Mouse (Mus musculus) forebrain, embryonic 11.5 days (tissue): ENCODE results near the gene Krtap16-1. TPM values are rescaled to one million over a fixed set of nuclear protein-coding genes. Genes with fewer than 3 reads are reported as not detected.

Experiments
- ATAC-seq: fragments of 200-750 bp; cut with Nextera tagmentation; replicated peaks from 2 replicates; pipeline ENCODE4 v1.8.0; 2017; ENCODE audit warnings: moderate TSS enrichment; ENCODE audit not compliant: low FRiP score
- DNase-seq: peaks from one replicate; pipeline ENCODE4 v3.0.0-alpha.2; 2017; ENCODE audit warnings: low spot score
- H3K27ac ChIP-seq: fragments of 300-500 bp; sonication (generic); 2 replicates; pipeline ENCODE4 v1.5.1; 2014; ENCODE audit warnings: low read depth, low read length
- H3K27me3 ChIP-seq: fragments of 300-500 bp; sonication (generic); 2 replicates; pipeline ENCODE4 v1.6.1; 2014; ENCODE audit warnings: mild to moderate bottlenecking, low read length, mixed read lengths; ENCODE audit not compliant: control insufficient read depth, insufficient read depth
- H3K36me3 ChIP-seq: fragments of 300-500 bp; sonication (generic); 2 replicates; pipeline ENCODE4 v1.6.1; 2014; ENCODE audit warnings: mild to moderate bottlenecking, low read length, moderate library complexity, mixed read lengths; ENCODE audit not compliant: control insufficient read depth, insufficient read depth
- H3K4me1 ChIP-seq: fragments of 300-500 bp; sonication (generic); replicated peaks from 2 replicates; pipeline ENCODE4 v1.6.1; 2014; ENCODE audit warnings: low read length, mixed read lengths; ENCODE audit not compliant: control insufficient read depth, insufficient read depth
- H3K4me2 ChIP-seq: fragments of 300-500 bp; sonication (generic); 2 replicates; pipeline ENCODE4 v1.6.1; 2014; ENCODE audit warnings: low read depth, mild to moderate bottlenecking, low read length, moderate library complexity, mixed read lengths; ENCODE audit not compliant: severe bottlenecking
- H3K4me3 ChIP-seq: fragments of 300-500 bp; sonication (generic); 2 replicates; pipeline ENCODE4 v1.5.1; 2014; ENCODE audit warnings: low read depth, low read length
- H3K9ac ChIP-seq: fragments of 300-500 bp; sonication (generic); 2 replicates; pipeline ENCODE4 v1.6.1; 2014; ENCODE audit warnings: low read length
- H3K9me3 ChIP-seq: fragments of 300-500 bp; sonication (generic); 2 replicates; pipeline ENCODE4 v1.6.1; 2016; ENCODE audit warnings: low read length, mixed read lengths; ENCODE audit not compliant: control insufficient read depth
- WGBS: fragments of 180-500 bp; shearing (Covaris S2); extraction: QIAGEN DNeasy Blood & Tissue Kit; methylation state at CpG from one replicate; pipeline ENCODE4 v1.1.7; 2014; 5-methylcytosine and 5-hydroxymethylcytosine counted together
- polyA plus RNA-seq: library from polyadenylated mRNA; unstranded; fragments of >200 nt; fragmentation: Nextera tagmentation; extraction: Ambion mirVana; gene quantifications from 2 replicates; pipeline ENCODE4 v1.2.1, GENCODE M21; 2014

Gene Krtap16-1
- polyA plus RNA-seq, 1 experiment from 2014 or later = not detected

GRCm38 (mm10) chr11:100005905-100006304, 19.5 kb upstream of the Krtap16-1 start:
- Histone ChIP-seq H3K36me3 (no peaks in the 10 kb centered on the region), H3K27me3 (no peaks in the 10 kb centered on the region), H3K9me3 (no peaks in the 10 kb centered on the region; the same call in 1 of the 2 replicates), H3K27ac (no peak overlapping the region), H3K4me2 (no peak overlapping the region), H3K4me3 (no peak overlapping the region), H3K9ac (no peak overlapping the region), H3K4me1 (no peaks in the 10 kb centered on the region)
- ATAC-seq (no peak), DNase-seq (no peak)
- WGBS = 89% methylated on average over 8 of the region's 8 CpGs

GRCm38 (mm10) chr11:100004846-100005245, 18.4 kb upstream of the Krtap16-1 start:
- WGBS = 30% methylated on average over 6 of the region's 6 CpGs
- H3K4me1 ChIP-seq = no peaks in the 10 kb centered on the region
- no peak overlapping the region for H3K27ac ChIP-seq
- DNase-seq (no peak), ATAC-seq (no peak)
- H3K36me3 ChIP-seq = no peaks in the 10 kb centered on the region
- no peak overlapping the region for H3K9ac ChIP-seq
- H3K9me3 ChIP-seq = no peaks in the 10 kb centered on the region; the same call in 1 of the 2 replicates
- no peak overlapping the region for H3K4me3 ChIP-seq
- H3K27me3 ChIP-seq = no peaks in the 10 kb centered on the region
- no peak overlapping the region for H3K4me2 ChIP-seq

- WGBS = 91% methylated on average over 7 of the region's 7 CpGs
- Histone ChIP-seq H3K9me3 (no peaks in the 10 kb centered on the region; the same call in 1 of the 2 replicates), H3K4me2 (no peak overlapping the region), H3K4me3 (no peak overlapping the region), H3K27me3 (no peaks in the 10 kb centered on the region), H3K27ac (no peak overlapping the region), H3K36me3 (no peaks in the 10 kb centered on the region), H3K4me1 (no peaks in the 10 kb centered on the region), H3K9ac (no peak overlapping the region)
- ATAC-seq = no peak
- no peak for DNase-seq
Measured at GRCm38 (mm10) chr11:99999091-99999490, 12.7 kb upstream of the Krtap16-1 start.

GRCm38 (mm10) chr11:99994384-99994661, 7.9 kb upstream of the Krtap16-1 start:
- no peaks in the 10 kb centered on the region for H3K9me3 ChIP-seq
- no peak overlapping the region for H3K27ac ChIP-seq
- ATAC-seq = no peak
- H3K4me1 ChIP-seq = no peaks in the 10 kb centered on the region
- no peaks in the 10 kb centered on the region for H3K27me3 ChIP-seq
- H3K36me3 ChIP-seq = no peaks in the 10 kb centered on the region
- WGBS = 80% methylated on average over 4 of the region's 4 CpGs
- H3K9ac ChIP-seq = no peak overlapping the region
- H3K4me2 ChIP-seq = no peak overlapping the region
- DNase-seq = no peak
- no peak overlapping the region for H3K4me3 ChIP-seq

GRCm38 (mm10) chr11:99993620-99994383, 7.4 kb upstream of the Krtap16-1 start, which contains the start of gene Krtap17-1:
Gene Krtap17-1 (minus strand): TSS chr11:99993994.
- Histone ChIP-seq H3K4me2 (peak within 1 kb of the TSS; percentile 21; the same call in 1 of the 2 replicates), H3K36me3 (no peaks in the 10 kb centered on the region), H3K9me3 (no peaks in the 10 kb centered on the region), H3K9ac (no peak within 1 kb of the TSS; the same call in 1 of the 2 replicates), H3K27ac (no peak within 1 kb of the TSS), H3K27me3 (no peaks in the 10 kb centered on the region), H3K4me1 (no peaks in the 10 kb centered on the region), H3K4me3 (peak within 1 kb of the TSS; percentile 10; the same call in 1 of the 2 replicates)
- ATAC-seq (no peak), DNase-seq (no peak)
- WGBS = 30% methylated on average over 25 of the region's 26 CpGs

- ATAC-seq (no peak), DNase-seq (no peak)
- H3K27me3 ChIP-seq = no peaks in the 10 kb centered on the region
- no peak overlapping the region for H3K9ac ChIP-seq
- H3K4me1 ChIP-seq = no peaks in the 10 kb centered on the region
- H3K9me3 ChIP-seq = no peaks in the 10 kb centered on the region
- no peaks in the 10 kb centered on the region for H3K36me3 ChIP-seq
- 74% methylated on average over 3 of the region's 3 CpGs for WGBS
- no peak overlapping the region for H3K4me3 ChIP-seq
- no peak overlapping the region for H3K27ac ChIP-seq
- no peak overlapping the region for H3K4me2 ChIP-seq
Measured at GRCm38 (mm10) chr11:99990571-99990970, 4.2 kb upstream of the Krtap16-1 start.

GRCm38 (mm10) chr11:99989881-99990405, 3.5 kb upstream of the Krtap16-1 start:
- DNase-seq (no peak), ATAC-seq (no peak)
- no peaks in the 10 kb centered on the region for H3K4me1 ChIP-seq
- 85% methylated on average over 6 of the region's 6 CpGs for WGBS
- no peaks in the 10 kb centered on the region for H3K36me3 ChIP-seq
- H3K27ac ChIP-seq = no peak overlapping the region
- H3K27me3 ChIP-seq = no peaks in the 10 kb centered on the region
- no peak overlapping the region for H3K4me2 ChIP-seq
- H3K9ac ChIP-seq = no peak overlapping the region
- no peak overlapping the region for H3K4me3 ChIP-seq
- no peaks in the 10 kb centered on the region for H3K9me3 ChIP-seq

- 93% methylated on average over 3 of the region's 3 CpGs for WGBS
- Histone ChIP-seq H3K9ac (no peak overlapping the region), H3K4me3 (no peak overlapping the region), H3K27me3 (no peaks in the 10 kb centered on the region), H3K4me1 (no peaks in the 10 kb centered on the region), H3K9me3 (no peaks in the 10 kb centered on the region), H3K27ac (no peak overlapping the region), H3K36me3 (no peaks in the 10 kb centered on the region), H3K4me2 (no peak overlapping the region)
- ATAC-seq (no peak), DNase-seq (no peak)
Measured at GRCm38 (mm10) chr11:99988530-99988929, 2.1 kb upstream of the Krtap16-1 start.
